Mouse (Mus musculus): ENCODE results near the gene Gar1.
A peak's percentile ranks its signal among the peaks of the same experiment; 100 is the strongest.

Gar1 gene

DNA sequence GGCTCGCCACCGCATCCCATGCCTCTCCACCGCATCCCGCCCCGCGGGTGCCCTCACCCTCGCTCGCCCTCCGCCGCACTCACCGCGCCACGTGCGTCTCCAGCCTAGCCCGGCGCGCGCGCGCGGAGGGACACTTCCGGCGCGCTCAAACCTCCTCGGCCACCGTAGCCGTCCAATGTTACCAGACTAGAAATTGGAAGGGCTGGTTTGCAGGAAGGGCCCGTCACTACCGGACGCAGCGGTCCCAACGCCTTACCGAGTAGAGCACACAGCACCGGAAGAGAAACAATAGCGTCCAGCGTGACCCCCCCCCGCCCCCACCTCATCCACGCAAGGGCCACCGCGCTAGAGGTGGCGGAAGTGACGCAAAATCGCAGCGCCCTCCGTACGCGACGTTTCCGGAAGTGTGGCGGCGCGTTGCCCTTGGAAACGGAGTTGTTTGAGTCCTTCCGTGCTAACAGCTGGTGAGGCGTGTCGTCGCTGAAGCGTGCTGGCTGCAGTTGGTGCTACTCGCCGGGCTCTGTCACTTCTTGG, at the start of gene Gar1:
Gar1 (minus strand) TSS at position 362 of the 534 bp plus-strand sequence.
- DNase-seq = peak; percentile 95

GRCm38 (mm10) chr3:129879913-129880312, 48.7 kb upstream of the Gar1 start:
- DNase-seq = no peak

DNA sequence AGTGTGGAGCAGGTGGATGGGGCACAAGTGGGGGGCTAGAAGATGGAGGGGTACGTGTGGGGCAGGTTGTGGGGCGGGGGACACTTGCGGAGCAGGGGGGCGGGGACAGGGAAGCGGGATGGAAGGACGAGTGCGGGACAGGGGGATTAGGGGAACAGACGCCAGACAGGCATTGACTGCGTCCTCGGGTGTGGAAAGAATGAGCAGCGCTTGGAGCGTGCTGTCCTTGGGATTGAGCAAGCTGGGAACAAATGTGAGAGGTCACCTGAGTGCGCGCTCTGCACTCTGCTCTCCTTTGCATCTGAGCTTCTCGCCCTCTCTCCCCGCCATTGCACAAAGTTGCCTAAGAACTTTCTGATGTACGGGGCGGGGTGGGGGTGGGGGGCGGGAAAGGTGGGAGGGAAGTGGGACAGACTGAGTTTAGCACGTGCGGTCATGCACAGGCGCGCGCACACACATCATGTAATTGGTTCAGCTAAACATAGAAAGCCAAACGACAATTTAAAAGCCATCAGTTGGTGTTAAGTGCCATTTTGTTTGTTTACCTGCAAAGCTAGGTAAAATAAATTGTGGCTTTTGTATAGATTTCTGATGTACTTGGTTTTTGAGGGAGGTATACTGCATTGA, 48.0 kb upstream of the Gar1 start:
- DNase-seq = peak; percentile 42

DNA sequence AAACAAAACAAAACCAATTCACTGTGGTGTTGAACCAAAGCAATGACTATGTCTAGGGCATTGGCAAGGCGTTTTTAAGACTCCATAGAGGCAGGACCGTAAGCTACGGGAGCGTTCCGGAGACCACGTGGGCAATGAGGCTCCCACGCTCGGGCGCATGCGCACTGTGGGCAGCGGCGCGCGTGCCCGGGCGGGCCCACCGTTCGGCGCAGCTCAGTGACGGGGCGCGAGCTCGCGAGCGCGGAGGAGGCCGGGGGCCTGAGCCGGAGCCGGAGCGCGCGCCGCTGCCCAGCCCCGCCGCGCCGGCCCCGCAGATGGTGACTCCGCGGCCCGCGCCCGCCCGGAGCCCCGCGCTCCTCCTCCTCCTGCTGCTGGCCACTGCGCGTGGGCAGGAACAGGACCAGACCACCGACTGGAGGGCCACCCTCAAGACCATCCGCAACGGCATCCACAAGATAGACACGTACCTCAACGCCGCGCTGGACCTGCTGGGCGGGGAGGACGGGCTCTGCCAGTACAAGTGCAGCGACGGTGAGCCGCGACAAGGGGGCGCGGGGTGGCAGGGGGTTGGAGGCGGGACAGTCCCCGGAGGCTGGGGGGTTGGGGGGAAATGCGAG, 47.3 kb upstream of the Gar1 start, which contains the start of gene Pla2g12a:
Pla2g12a (plus strand) TSS at position 202 of the 617 bp plus-strand sequence.
- DNase-seq = peak; percentile 93

GRCm38 (mm10) chr3:129877327-129877726, 46.1 kb upstream of the Gar1 start:
- DNase-seq = no peak

DNA sequence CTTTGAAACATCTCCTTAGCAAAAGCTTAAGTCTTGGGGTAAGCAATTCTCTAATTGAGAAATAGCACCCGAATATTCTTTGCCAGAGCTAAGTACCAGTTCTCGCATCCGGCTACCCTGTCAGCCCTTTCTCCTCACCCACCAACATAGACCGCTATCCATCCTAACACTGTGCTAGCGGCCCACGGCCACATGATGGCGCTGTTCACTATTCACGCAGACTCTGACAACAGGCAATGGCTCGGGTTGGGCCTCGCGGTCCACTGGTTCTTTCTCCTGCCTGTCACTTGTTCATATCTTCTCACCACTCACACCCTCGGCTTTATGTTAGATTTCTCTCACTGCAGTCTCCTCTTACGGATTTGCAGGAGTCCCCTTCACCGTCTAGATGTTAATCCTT, 32.5 kb upstream of the Gar1 start:
- DNase-seq = peak; percentile 53

DNA sequence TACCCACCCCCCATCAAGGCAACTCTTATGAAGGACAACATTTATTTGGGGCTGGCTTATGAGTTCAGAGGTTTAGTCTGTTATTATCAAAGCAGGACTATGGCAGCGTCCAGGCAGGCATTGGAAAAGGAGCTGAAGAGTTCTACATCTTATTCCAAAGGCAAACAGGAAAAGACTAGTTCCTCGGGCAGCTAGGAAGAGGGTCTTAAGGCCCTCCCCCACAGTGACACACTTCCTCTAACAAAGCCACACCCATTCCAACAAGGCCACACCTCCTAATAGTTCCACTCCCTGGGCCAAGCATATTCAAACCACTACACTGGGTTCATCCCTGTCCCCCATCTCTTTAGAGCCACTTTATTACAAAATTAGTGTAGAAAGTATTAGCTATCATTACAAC, 31.4 kb upstream of the Gar1 start:
- no peak for DNase-seq

DNA sequence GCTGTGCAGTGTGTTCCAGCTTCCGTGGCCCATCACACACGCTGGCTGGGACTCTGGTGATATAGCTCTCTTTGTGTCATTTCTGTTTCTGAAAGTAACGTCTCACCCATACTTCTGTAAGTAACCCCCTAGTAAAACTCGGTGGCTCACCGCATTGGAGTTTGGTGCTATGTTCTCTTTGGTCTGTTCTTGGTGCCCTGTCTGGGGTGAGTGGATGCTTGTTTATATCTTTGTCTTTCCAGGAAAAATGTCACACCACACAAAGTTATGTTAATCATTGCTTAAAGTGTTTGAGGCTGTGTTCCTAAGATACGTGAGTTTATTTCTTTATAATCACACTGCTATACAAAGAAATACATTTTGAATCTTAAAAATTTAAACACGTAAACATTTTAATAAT, 15.7 kb upstream of the Gar1 start:
- DNase-seq = no peak

DNA sequence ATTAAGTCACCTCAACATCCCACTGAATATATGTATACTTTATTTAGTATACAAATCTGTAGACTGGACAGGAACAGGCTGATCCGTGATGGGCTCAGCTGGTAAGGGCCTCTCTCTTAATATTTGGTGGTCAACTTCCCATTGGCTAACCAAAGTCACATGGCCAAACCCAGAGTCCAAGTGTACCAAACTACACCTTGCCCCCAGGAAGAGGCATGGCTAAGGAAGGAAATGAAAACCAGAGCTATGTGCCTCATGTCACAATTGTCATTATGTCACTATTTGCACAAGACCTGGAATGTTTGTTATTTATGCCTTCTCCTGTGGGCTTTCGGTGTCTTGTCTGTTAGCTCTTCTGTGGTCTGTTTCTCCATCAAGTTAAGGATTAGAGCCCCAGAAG, 14.7 kb upstream of the Gar1 start:
- DNase-seq = no peak

DNA sequence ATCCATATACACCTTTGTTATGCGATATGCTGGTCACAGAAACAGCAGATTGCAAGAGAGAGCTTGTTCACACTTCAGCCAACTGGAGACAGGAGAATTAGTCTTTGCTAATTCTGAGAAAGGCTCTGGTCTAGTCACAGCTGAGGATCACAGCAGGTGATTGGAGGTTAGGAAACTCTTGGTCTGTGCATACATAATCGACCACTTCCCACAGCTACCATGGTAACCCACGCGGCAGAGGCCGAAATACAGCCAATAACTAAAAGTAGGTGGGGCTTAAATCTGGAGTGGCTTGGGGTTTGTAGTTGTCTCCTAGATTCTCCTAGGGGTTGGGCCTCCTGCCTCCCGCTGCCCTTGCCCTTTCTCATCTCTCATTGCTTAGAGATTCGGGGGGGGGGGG, 6.8 kb upstream of the Gar1 start:
- DNase-seq = no peak

GRCm38 (mm10) chr3:129836965-129837364, 5.8 kb upstream of the Gar1 start:
- no peak for DNase-seq

- DNase-seq = no peak
These were observed 5.0 kb upstream of the Gar1 start for GRCm38 (mm10) chr3:129836051-129836697.

GRCm38 (mm10) chr3:129835388-129835934, 4.3 kb upstream of the Gar1 start, which contains the start of gene Cfi:
Gene Cfi (plus strand): TSS chr3:129835884.
- DNase-seq = no peak

DNA sequence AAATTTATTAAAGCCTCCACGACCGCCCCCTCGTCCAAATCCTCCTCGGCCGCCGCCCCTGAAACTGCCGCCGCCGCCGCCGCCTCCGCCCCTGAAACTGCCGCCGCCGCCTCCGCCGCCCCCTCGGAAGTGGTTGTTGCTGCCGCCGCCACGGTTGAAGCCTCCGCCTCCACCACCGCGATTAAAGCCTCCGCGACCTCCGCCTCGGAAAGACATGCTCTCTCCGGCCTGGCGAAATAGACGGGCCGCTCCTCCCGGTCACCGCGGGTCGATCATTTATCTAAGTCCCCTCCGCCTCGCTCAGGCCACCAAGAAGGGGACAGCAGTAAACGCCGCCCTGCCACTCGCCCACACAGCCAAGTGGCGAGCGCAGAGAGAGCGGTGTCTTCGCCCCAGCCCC, 570 bp downstream of the Gar1 start:
- DNase-seq = peak; percentile 74

DNA sequence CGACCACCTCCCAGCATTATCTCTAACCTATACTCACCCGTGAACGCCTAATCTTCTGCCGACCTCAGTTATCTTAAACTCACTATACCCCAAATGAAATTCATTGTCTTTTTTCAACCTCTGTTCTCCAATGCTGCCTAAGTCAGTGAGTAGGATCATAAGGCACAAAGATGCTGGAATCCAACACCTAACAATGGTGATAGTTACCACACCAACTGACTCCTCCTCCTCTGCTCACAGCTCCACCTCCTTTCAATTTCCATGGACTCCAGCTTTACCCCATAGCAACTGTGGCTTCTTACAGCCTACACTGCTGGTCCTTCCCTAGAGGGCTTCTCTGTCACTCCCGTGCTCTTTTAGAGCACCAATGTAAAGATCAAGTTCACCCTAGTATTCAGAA, 3.5 kb downstream of the Gar1 start:
- no peak for DNase-seq

- no peak for DNase-seq
These were observed 4.5 kb downstream of the Gar1 start for GRCm38 (mm10) chr3:129826691-129827090.

GRCm38 (mm10) chr3:129824891-129825290, 6.3 kb downstream of the Gar1 start:
- no peak for DNase-seq

DNA sequence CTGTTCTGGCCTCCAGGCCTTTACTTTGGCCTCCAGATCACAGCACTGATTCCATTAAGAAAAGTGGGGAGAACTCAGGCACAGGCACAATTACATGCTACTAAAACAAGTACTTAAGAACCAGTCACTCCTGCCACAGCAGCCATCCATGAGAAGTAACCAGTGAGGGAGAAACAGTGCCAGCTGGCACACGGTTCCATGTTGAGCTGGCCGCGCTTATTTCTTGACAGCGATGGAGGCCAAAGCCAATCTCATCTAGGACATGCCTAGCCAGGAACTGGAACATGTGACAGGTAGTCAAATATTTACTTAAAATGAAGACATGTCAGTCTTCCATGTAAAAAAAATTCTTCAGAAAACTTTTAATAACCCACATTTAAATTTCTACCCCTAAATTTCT, 7.0 kb downstream of the Gar1 start:
- no peak for DNase-seq

- peak; percentile 21 for DNase-seq
These were observed 7.9 kb downstream of the Gar1 start for GRCm38 (mm10) chr3:129823293-129823692.

DNA sequence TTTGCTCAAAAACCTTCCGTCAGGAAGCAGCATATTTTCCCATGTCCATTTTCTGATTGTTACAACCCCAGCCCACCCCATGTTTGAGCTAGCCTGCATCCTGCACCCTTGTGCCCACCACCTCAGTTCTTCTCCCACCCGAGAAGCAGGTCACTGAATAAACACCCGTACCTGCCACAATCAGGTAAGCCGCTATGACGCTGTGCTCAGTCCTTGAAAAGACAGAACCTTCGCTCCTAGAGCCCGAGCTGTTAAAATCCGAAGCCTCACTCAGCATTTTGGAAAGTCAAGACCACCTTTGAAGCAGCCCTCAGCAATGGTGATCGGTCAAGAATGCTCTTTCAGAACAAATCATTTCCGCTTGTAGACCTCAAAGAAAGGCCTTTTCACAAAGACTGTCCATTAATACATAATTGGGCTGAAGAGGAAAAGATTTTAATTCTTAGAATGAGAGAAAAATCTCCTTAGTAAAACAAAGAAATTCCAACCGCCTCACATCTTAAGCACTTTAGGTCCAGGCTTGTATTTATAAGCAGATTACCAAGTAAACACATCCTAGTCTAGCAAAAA, 8.9 kb downstream of the Gar1 start, which contains the start of gene Rrh:
Rrh (minus strand) TSS at position 382 of the 570 bp plus-strand sequence.
- DNase-seq = no peak

GRCm38 (mm10) chr3:129821736-129822135, 9.5 kb downstream of the Gar1 start:
- no peak for DNase-seq

- no peak for DNase-seq
These were observed 10.3 kb downstream of the Gar1 start for GRCm38 (mm10) chr3:129820847-129821246.

GRCm38 (mm10) chr3:129803765-129804164, 27.4 kb downstream of the Gar1 start, which contains the start of gene Lrit3:
Gene Lrit3 (minus strand): TSS chr3:129804030.
- no peak for DNase-seq
